Mouse (Mus musculus): ENCODE data around the gene Tbc1d7. TPM values are rescaled to one million over a fixed set of nuclear protein-coding genes. Genes with fewer than 3 reads are reported as not detected.

The Tbc1d7 gene
- polyA plus RNA-seq, 1 experiment from 2014 or later: 58.0 TPM

DNA sequence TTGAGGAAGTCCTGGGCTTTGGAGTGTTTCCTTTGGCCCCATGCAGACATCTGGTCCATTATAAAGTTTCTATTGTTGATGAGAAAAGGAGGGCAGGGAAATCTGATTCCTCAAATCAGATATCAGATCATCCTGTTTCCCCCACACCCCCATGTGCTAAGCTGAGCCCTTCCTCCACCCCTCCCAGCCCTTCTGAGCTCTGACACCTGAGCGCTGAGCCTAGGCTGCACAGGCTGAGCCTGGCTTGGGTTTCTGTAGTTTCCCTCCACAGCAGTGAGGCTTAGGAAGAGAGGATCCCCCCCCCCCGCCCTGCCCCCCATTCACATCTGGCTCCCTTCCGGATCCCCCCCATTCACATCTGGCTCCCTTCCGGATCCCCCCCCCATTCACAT lies 46.6 kb downstream of the Tbc1d7 start:
- Histone ChIP-seq H3K27ac (ENCODE audit: low read length) (peak overlapping the region; percentile 77), H3K36me3 (ENCODE audit: insufficient read depth, low read length) (no peaks in the 10 kb centered on the region), H3K4me3 (ENCODE audit: low read length) (no peak overlapping the region), H3K9ac (replicated peaks; ENCODE audit: low read length) (no peak overlapping the region), H3K9me3 (ENCODE audit: low read length) (no peaks in the 10 kb centered on the region), H3K4me1 (ENCODE audit: insufficient read depth, low read length) (peaks cover 36% of the 10 kb centered on the region), H3K27me3 (ENCODE audit: insufficient read depth, low read length) (no peaks in the 10 kb centered on the region), H3K4me2 (replicated peaks; ENCODE audit: low read depth, low read length) (0 out of 2 replicates have a peak overlapping the region, but pooled peaks have one; percentile 32)
- WGBS: 17% methylated on average over 4 of the region's 4 CpGs
- ATAC-seq (ENCODE audit: low FRiP score, low TSS enrichment): peak; percentile 90

DNA sequence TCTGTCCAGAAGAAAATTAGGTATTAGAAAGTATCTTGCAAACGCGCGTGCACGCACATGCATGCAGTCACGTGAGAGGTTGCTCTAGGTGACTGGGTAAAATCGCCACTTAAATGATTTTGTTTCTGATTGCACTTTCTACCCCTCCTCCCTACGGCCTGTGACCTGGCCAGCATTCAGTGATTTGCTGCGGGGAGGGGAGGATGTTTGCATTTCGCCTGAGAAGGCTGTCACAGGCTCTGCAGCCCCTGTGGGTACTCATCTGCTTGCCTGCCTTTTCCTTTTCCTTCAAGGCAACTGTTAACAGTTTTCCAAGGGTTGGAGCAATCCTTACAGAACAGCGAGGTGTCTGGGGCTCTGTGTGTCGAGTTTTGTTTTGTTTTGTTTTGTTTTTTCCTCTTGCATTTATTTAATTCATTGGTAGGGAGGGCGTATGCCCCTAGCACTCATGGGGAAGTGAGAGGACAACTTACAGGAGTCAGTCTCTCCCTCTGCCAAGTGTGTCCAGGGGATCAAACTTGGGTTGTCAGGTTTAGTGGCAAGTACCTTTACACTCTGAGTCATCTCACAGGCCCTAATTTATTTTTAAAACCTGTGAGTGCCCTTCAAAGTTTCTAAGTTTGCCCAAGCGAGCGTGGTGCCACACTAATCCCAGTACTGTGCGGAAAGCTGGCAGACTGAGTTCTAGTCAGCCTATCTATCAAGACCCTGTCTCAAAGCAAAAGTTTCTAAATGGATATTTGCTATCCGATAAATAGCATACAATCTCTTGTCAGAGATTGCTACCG lies 47.2 kb downstream of the Tbc1d7 start:
- no peaks in the 10 kb centered on the region for H3K27me3 ChIP-seq (ENCODE audit: insufficient read depth, low read length)
- H3K9ac ChIP-seq (replicated peaks; ENCODE audit: low read length): peak overlapping the region; percentile 45
- H3K4me1 ChIP-seq (ENCODE audit: insufficient read depth, low read length): peaks cover 36% of the 10 kb centered on the region
- WGBS: 20% methylated on average over 17 of the region's 17 CpGs
- ATAC-seq (ENCODE audit: low FRiP score, low TSS enrichment): peak; percentile 69; the same call in 1 of the 2 replicates
- H3K4me3 ChIP-seq (ENCODE audit: low read length): peak overlapping the region; percentile 11; the same call in 1 of the 2 replicates
- peak overlapping the region; percentile 32 for H3K4me2 ChIP-seq (replicated peaks; ENCODE audit: low read depth, low read length)
- H3K27ac ChIP-seq (ENCODE audit: low read length): peak overlapping the region; percentile 77
- H3K9me3 ChIP-seq (ENCODE audit: low read length): no peaks in the 10 kb centered on the region
- no peaks in the 10 kb centered on the region for H3K36me3 ChIP-seq (ENCODE audit: insufficient read depth, low read length)

DNA sequence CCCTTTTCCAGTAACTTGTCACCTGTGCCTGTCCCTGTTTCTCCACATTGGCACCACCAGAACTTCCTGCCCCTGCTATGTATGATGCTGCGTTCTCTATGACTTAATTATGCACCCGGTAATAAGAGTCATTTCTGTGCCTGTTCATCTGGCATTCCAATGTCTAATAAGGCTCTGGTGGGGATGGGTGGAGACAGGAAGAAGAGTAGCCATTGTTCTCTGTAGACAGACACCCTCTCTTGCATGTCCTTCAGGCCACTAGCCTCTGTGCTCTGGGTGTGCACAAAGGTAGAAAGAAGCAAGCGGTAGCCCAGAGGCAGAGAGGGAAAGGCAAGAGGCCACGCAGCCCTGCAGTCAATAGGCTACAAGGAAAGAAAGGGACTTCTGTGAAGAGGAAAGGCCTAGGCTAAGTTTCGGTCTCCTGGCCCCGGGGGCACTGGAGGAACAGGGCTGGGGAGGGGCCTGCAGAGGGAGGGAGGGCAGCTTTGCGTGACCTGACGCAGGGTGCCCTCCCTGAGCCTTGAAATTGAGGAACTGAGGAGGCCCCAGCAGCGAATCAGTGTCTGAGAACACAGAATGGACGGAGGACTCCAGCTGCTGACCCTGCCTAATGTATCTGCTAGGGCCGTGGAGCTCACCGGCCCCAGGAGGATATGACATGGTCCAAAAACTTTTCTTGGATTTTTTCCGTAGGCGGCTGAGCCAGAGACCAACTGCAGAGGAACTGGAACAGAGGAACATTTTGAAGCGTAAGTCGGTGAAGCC lies 48.8 kb downstream of the Tbc1d7 start:
- Histone ChIP-seq H3K27ac (ENCODE audit: low read length) (peak overlapping the region; percentile 77), H3K36me3 (ENCODE audit: insufficient read depth, low read length) (no peaks in the 10 kb centered on the region), H3K4me3 (ENCODE audit: low read length) (peak overlapping the region; percentile 10; the same call in 1 of the 2 replicates), H3K27me3 (ENCODE audit: insufficient read depth, low read length) (no peaks in the 10 kb centered on the region), H3K4me2 (replicated peaks; ENCODE audit: low read depth, low read length) (0 out of 2 replicates have a peak overlapping the region, but pooled peaks have one; percentile 32), H3K4me1 (ENCODE audit: insufficient read depth, low read length) (peaks cover 36% of the 10 kb centered on the region), H3K9me3 (ENCODE audit: low read length) (no peaks in the 10 kb centered on the region), H3K9ac (replicated peaks; ENCODE audit: low read length) (peak overlapping the region; percentile 14; the same call in 1 of the 2 replicates)
- WGBS: 51% methylated on average over 16 of the region's 16 CpGs
- peak; percentile 21; the same call in 1 of the 2 replicates for ATAC-seq (ENCODE audit: low FRiP score, low TSS enrichment)

DNA sequence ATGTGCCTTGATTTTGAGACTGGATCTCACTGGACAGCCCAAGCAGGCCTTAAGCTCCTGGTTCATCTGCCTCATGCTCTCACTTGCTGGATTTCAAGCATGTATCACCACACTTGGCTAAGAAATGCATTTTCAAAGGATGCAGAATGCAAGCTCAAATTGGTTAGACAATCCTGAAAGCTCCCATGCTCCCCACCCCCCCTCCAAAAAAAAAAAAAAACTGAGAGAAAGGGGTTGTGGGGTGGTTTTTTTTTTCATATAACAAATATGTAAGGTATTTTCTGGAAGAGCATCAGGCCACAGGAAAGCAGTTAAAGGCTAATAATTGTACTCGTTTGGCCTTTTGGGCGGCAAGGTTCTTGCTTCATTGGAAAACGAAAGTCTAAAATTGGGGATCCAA lies 58.2 kb downstream of the Tbc1d7 start:
- Histone ChIP-seq H3K36me3 (ENCODE audit: insufficient read depth, low read length) (no peaks in the 10 kb centered on the region), H3K4me1 (ENCODE audit: insufficient read depth, low read length) (peaks cover 9% of the 10 kb centered on the region), H3K27ac (ENCODE audit: low read length) (no peak overlapping the region), H3K4me3 (ENCODE audit: low read length) (no peak overlapping the region), H3K27me3 (ENCODE audit: insufficient read depth, low read length) (no peaks in the 10 kb centered on the region), H3K9me3 (ENCODE audit: low read length) (no peaks in the 10 kb centered on the region; the same call in 1 of the 2 replicates), H3K4me2 (replicated peaks; ENCODE audit: low read depth, low read length) (no peak overlapping the region), H3K9ac (replicated peaks; ENCODE audit: low read length) (no peak overlapping the region)
- 91% methylated on average over 3 of the region's 3 CpGs for WGBS
- ATAC-seq (ENCODE audit: low FRiP score, low TSS enrichment): no peak

DNA sequence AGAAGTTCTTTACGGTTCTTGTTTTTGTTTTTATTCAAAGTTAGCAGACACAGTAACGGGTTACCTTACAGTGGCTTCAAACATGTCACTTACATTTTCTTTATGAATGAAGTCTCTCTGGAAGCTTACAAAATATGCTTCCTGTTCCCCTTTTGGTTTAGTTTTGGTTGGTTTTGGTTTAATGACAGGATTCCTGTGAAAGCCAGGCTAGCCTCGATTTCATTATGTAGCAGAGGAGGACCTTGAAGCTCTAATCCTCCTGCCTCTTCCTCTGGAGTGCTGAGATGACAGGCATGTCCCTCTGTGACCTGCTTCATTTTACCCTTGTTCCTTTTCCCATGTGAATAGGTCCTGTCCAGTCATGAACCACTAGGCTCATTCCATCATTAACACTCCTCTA lies 58.6 kb downstream of the Tbc1d7 start:
- no peak overlapping the region for H3K27ac ChIP-seq (ENCODE audit: low read length)
- H3K36me3 ChIP-seq (ENCODE audit: insufficient read depth, low read length): no peaks in the 10 kb centered on the region
- H3K27me3 ChIP-seq (ENCODE audit: insufficient read depth, low read length): no peaks in the 10 kb centered on the region
- peaks cover 9% of the 10 kb centered on the region for H3K4me1 ChIP-seq (ENCODE audit: insufficient read depth, low read length)
- no peak overlapping the region for H3K9ac ChIP-seq (replicated peaks; ENCODE audit: low read length)
- no peak overlapping the region for H3K4me3 ChIP-seq (ENCODE audit: low read length)
- 67% methylated on average over 3 of the region's 3 CpGs for WGBS
- ATAC-seq (ENCODE audit: low FRiP score, low TSS enrichment): no peak
- H3K9me3 ChIP-seq (ENCODE audit: low read length): no peaks in the 10 kb centered on the region; the same call in 1 of the 2 replicates
- no peak overlapping the region for H3K4me2 ChIP-seq (replicated peaks; ENCODE audit: low read depth, low read length)

DNA sequence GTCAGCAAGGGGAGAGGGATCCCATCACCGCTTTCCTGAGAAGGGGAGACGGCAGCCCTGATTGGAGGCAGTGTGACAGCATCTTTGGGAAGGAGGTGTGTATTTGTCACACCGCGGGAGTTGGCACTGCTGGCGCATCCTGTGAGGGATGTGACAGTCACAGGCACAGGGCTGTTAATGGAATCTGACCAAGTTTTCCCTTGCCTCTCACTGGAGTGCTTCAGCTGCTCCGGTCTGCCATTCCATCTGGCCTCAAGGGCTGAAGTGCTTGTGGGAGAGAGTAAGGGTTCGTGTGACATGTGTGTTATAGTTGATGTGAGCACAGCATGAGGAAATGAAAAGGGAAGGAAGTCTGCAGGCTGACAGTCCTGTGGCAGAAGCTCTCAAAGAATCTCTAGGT lies 59.0 kb downstream of the Tbc1d7 start:
- Histone ChIP-seq H3K27me3 (ENCODE audit: insufficient read depth, low read length) (no peaks in the 10 kb centered on the region), H3K36me3 (ENCODE audit: insufficient read depth, low read length) (no peaks in the 10 kb centered on the region), H3K9me3 (ENCODE audit: low read length) (no peaks in the 10 kb centered on the region; the same call in 1 of the 2 replicates), H3K9ac (replicated peaks; ENCODE audit: low read length) (no peak overlapping the region), H3K27ac (ENCODE audit: low read length) (no peak overlapping the region), H3K4me1 (ENCODE audit: insufficient read depth, low read length) (peaks cover 9% of the 10 kb centered on the region), H3K4me3 (ENCODE audit: low read length) (no peak overlapping the region), H3K4me2 (replicated peaks; ENCODE audit: low read depth, low read length) (no peak overlapping the region)
- WGBS: 40% methylated on average over 7 of the region's 7 CpGs
- ATAC-seq (ENCODE audit: low FRiP score, low TSS enrichment): no peak

DNA sequence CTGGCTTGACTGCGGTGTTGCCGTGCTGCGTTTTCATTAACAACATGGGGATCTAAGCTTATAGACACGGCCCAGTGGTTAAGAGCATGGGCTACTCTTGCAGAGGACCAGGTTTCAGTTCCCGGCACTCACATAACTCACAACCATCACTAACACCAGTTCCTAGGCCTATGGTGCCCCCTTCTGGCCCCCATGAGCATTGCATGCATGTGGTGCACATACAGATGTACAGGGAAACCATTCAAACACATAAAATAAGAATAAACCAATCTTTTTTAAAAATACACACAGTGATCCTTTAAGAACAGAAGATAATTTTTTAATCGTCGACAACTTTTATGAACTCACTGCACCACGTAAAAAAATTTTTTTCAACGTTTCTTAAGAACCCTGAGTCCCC lies 66.8 kb downstream of the Tbc1d7 start:
- 95% methylated on average over 9 of the region's 9 CpGs for WGBS
- H3K36me3 ChIP-seq (ENCODE audit: insufficient read depth, low read length): 0 out of 2 replicates have a peak, but pooled peaks cover 4% of the 10 kb centered on the region
- H3K9me3 ChIP-seq (ENCODE audit: low read length): peaks cover 8% of the 10 kb centered on the region
- ATAC-seq (ENCODE audit: low FRiP score, low TSS enrichment): no peak
- no peaks in the 10 kb centered on the region for H3K27me3 ChIP-seq (ENCODE audit: insufficient read depth, low read length)
- no peak overlapping the region for H3K27ac ChIP-seq (ENCODE audit: low read length)
- no peak overlapping the region for H3K4me2 ChIP-seq (replicated peaks; ENCODE audit: low read depth, low read length)
- 0 out of 2 replicates have a peak, but pooled peaks cover 7% of the 10 kb centered on the region for H3K4me1 ChIP-seq (ENCODE audit: insufficient read depth, low read length)
- H3K4me3 ChIP-seq (ENCODE audit: low read length): no peak overlapping the region
- no peak overlapping the region for H3K9ac ChIP-seq (replicated peaks; ENCODE audit: low read length)

DNA sequence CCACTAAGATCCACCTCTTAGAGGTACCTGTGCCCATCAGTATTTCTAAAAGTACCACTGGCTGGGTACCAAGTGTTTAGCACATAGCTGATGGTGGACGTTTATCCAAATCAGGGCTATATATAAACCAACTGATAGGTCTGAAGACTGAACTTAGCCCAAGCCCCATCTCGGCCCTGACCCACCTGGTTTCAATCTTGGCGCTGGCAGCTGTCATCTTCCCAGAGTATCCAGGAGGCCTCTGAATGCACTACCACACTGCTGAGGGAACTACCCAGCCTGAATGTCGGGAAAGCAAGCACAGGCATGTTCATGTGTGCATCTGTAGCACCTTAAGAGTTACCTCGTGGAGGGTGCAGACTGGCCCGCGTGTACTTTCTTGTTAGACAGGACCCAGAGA lies 68.4 kb downstream of the Tbc1d7 start:
- Histone ChIP-seq H3K4me3 (ENCODE audit: low read length) (no peak overlapping the region), H3K9me3 (ENCODE audit: low read length) (peaks cover 8% of the 10 kb centered on the region), H3K4me2 (replicated peaks; ENCODE audit: low read depth, low read length) (no peak overlapping the region), H3K9ac (replicated peaks; ENCODE audit: low read length) (no peak overlapping the region), H3K27ac (ENCODE audit: low read length) (no peak overlapping the region), H3K4me1 (ENCODE audit: insufficient read depth, low read length) (0 out of 2 replicates have a peak, but pooled peaks cover 8% of the 10 kb centered on the region), H3K36me3 (ENCODE audit: insufficient read depth, low read length) (0 out of 2 replicates have a peak, but pooled peaks cover 4% of the 10 kb centered on the region), H3K27me3 (ENCODE audit: insufficient read depth, low read length) (no peaks in the 10 kb centered on the region)
- 79% methylated on average over 7 of the region's 7 CpGs for WGBS
- no peak for ATAC-seq (ENCODE audit: low FRiP score, low TSS enrichment)
